Mouse (Mus musculus): ENCODE results near the gene Khdc3. TPM values are rescaled to one million over a fixed set of nuclear protein-coding genes. Genes with fewer than 3 reads are reported as not detected.

The Khdc3 gene
- not detected for polyA plus RNA-seq (2014; fragmentation: Illumina TruSeq; extraction: RNeasy Lipid Tissue Mini Kit (QIAGEN cat#74804); ENCODE audit: low read depth, low replicate concordance)

DNA sequence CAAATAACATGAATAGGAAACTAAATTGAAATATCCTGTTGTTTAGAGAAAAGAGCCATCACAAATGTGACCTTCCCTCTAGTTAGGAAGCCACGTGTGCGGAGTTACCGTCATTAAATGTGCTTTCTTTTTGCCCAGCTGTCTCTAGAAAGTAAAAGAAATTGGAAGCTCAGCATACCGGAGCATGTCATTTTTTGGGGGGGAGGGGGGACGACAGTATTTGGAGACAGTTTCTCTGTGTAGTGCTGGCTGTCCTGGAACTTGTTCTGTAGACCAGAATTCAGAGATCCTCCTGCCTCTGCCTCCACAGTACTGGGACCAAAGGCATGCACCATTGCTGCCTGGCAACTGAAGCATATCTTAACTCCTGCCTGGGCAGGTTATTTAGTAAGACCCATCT, at the start of gene Khdc3:
Gene Khdc3 (plus strand): TSS at position 301 of the 400 bp plus-strand sequence.

DNA sequence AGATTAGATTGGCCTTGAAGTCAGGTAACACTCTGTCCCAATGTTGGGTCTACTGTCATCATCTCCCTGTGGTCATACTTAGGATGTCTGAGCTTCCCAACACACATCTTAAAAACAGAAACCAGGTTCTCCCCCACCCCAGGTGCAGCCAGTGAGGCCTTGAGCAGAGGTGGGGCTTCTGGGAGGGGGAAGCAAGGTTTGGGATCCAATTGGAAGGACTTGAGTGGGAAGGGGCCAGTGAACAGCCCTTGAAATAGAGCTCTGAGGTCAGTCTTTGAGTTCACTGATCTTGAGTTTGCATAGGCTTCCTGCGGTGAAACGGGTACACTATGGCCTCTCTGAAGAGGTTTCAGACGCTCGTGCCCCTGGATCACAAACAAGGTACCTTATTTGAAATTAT, 545 bp downstream of the Khdc3 start, which contains the start of gene Gm20509:
Gene Gm20509 (plus strand): TSS at position 290 of the 400 bp plus-strand sequence.

DNA sequence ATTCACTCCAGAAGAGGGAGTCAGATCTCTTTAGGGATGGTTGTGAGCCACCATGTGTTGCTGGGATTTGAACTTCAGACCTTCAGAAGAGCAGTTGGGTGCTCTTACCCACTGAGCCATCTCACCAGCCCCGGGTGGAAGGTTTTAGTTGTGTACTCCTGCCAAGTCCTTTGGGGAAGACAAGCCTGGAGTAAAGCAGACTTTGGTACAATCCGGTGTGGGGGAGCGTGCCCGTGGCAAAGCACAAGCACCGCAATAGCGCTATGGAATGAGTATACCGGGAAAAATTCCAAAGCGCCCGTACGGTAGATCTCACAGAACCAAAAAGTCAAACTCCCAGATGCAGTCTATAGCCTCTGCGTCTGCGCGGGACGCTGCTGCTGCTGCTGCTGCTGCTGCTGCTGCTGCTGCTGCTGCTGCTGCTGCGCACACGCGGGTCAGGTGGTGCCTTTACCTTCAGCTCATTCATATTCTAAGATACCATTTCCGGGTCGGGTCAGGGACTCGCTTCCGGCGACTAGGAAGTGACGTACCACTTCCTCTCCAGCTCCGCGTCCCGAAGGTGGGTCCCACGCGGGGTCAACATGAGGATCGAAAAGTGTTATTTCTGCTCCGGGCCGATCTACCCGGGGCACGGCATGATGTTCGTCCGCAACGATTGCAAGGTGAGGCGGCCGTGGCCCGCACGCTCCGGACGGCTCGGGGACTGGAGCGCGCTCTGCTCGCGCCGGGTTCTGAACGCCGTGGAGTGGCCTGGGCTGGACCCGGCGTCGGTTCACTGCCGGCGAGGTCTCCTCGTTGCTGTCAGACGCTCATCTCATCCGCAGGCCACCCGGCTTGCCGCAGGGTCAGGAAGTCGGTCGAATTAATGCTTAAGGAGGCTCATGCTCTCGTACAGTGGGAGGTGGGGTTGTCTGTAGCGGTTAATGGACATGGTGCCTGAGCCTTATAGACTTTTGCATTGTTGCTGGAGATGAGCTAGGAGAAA, 11.6 kb downstream of the Khdc3 start, which contains the start of gene Rsl24d1:
Gene Rsl24d1 (plus strand): TSS at position 508 of the 988 bp plus-strand sequence.

Other genes with a start within 250 kb of the Khdc3 start
- 2.3 TPM for gene Pygo1, start 176.2 kb upstream of the Khdc3 start, polyA plus RNA-seq (2014; fragmentation: Illumina TruSeq; extraction: RNeasy Lipid Tissue Mini Kit (QIAGEN cat#74804); ENCODE audit: low read depth, low replicate concordance)
- gene Dyx1c1, start 143.1 kb upstream of the Khdc3 start, polyA plus RNA-seq (2014; fragmentation: Illumina TruSeq; extraction: RNeasy Lipid Tissue Mini Kit (QIAGEN cat#74804); ENCODE audit: low read depth, low replicate concordance), result 0.79 TPM
- gene Gm44503, start 143.0 kb upstream of the Khdc3 start, polyA plus RNA-seq (2014; fragmentation: Illumina TruSeq; extraction: RNeasy Lipid Tissue Mini Kit (QIAGEN cat#74804); ENCODE audit: low read depth, low replicate concordance), result not detected
- gene Ccpg1os, start 116.5 kb upstream of the Khdc3 start, polyA plus RNA-seq (2014; fragmentation: Illumina TruSeq; extraction: RNeasy Lipid Tissue Mini Kit (QIAGEN cat#74804); ENCODE audit: low read depth, low replicate concordance), result 14.7 TPM
- gene Ccpg1, start 116.4 kb upstream of the Khdc3 start, polyA plus RNA-seq (2014; fragmentation: Illumina TruSeq; extraction: RNeasy Lipid Tissue Mini Kit (QIAGEN cat#74804); ENCODE audit: low read depth, low replicate concordance), result 111 TPM
- 11.6 TPM for gene Pigb, start 61.5 kb upstream of the Khdc3 start, polyA plus RNA-seq (2014; fragmentation: Illumina TruSeq; extraction: RNeasy Lipid Tissue Mini Kit (QIAGEN cat#74804); ENCODE audit: low read depth, low replicate concordance)
- gene Rab27a, start 57.0 kb upstream of the Khdc3 start, polyA plus RNA-seq (2014; fragmentation: Illumina TruSeq; extraction: RNeasy Lipid Tissue Mini Kit (QIAGEN cat#74804); ENCODE audit: low read depth, low replicate concordance), result 72.0 TPM
- not detected for gene Gm20509, start 634 bp downstream of the Khdc3 start, polyA plus RNA-seq (2014; fragmentation: Illumina TruSeq; extraction: RNeasy Lipid Tissue Mini Kit (QIAGEN cat#74804); ENCODE audit: low read depth, low replicate concordance)
- gene Rsl24d1, start 11.6 kb downstream of the Khdc3 start, polyA plus RNA-seq (2014; fragmentation: Illumina TruSeq; extraction: RNeasy Lipid Tissue Mini Kit (QIAGEN cat#74804); ENCODE audit: low read depth, low replicate concordance), result 51.1 TPM